Mouse (Mus musculus) bone marrow, adult 2 months (tissue): ENCODE data around the gene Olfr1410. TPM values are rescaled to one million over a fixed set of nuclear protein-coding genes. Genes with fewer than 3 reads are reported as not detected.
A peak's percentile ranks its signal among the peaks of the same experiment; 100 is the strongest.

Experiments
- H3K27ac ChIP-seq: fragments of 200-500 bp; 2 replicates; pipeline ENCODE4 v1.5.1; 2012; ENCODE audit warnings: low read depth, mild to moderate bottlenecking, control low read depth, inconsistent platforms, low read length; ENCODE audit not compliant: control insufficient read depth, poor library complexity, insufficient read depth
- H3K4me1 ChIP-seq: fragments of 200-500 bp; 2 replicates; pipeline ENCODE4 v1.6.1; 2011; ENCODE audit warnings: low read length; ENCODE audit not compliant: control insufficient read depth, insufficient read depth
- H3K4me3 ChIP-seq: fragments of 200-500 bp; replicated peaks from 2 replicates; pipeline ENCODE3; 2011; ENCODE audit warnings: mild to moderate bottlenecking, low read depth, low read length, control low read depth; ENCODE audit not compliant: control insufficient read depth
- CTCF ChIP-seq: fragments of 200-500 bp; IDR thresholded peaks from 2 replicates; pipeline ENCODE4 v1.5.1; 2011; ENCODE audit warnings: low read length, control low read depth; ENCODE audit not compliant: control insufficient read depth, insufficient read depth
- POLR2A ChIP-seq: fragments of 200-500 bp; IDR thresholded peaks from 2 replicates; pipeline ENCODE4 v1.6.1; 2011; ENCODE audit warnings: low read depth, mild to moderate bottlenecking, control low read depth, low read length, borderline replicate concordance; ENCODE audit not compliant: control insufficient read depth
- WGBS: fragments of 180-500 bp; shearing (Covaris S2); methylation state at CpG from one replicate; pipeline ENCODE4 v1.1.7; 2018; 5-methylcytosine and 5-hydroxymethylcytosine counted together
- polyA plus RNA-seq: library from polyadenylated mRNA; stranded (reverse); fragments of >200 nt; gene quantifications from 2 replicates; pipeline ENCODE4 v1.2.4, GENCODE M21; 2011; ENCODE audit warnings: low replicate concordance; ENCODE audit not compliant: missing spikeins, insufficient read depth, insufficient read length

Gene Olfr1410
- polyA plus RNA-seq, result not detected in 2 replicates

- WGBS, result 76% methylated on average over 1 of the region's 1 CpGs
- TF ChIP-seq CTCF, result no peak
- TF ChIP-seq POLR2A, result no peak
- Histone ChIP-seq H3K27ac (no peak within 1 kb of the TSS), H3K4me1 (no peaks in the 10 kb centered on the region), H3K4me3 (no peak within 1 kb of the TSS)
Observed at GRCm38 (mm10) chr1:92605482-92605881, at the start of gene Olfr1410. Gene Olfr1410, plus strand, starts transcription at chr1:92605782.

GRCm38 (mm10) chr1:92571022-92571421 lies 34.6 kb upstream of the Olfr1410 start, which contains the start of gene Olfr1413:
Gene Olfr1413, plus strand, starts transcription at chr1:92571322.
- WGBS, result 70% methylated on average over 3 of the region's 3 CpGs
- TF ChIP-seq CTCF, result no peak

GRCm38 (mm10) chr1:92585479-92585878 lies 20.1 kb upstream of the Olfr1410 start, which contains the start of gene Olfr1412:
Gene Olfr1412, plus strand, starts transcription at chr1:92585779.
- Histone ChIP-seq H3K4me1 (no peaks in the 10 kb centered on the region), H3K4me3 (no peak within 1 kb of the TSS), H3K27ac (no peak within 1 kb of the TSS)
- no peak for TF ChIP-seq POLR2A
- WGBS, result 79% methylated on average over 2 of the region's 2 CpGs

More at GRCm38 (mm10) chr1:92571022-92571421, 34.6 kb upstream of the Olfr1410 start, which contains the start of gene Olfr1413:
- no peak within 1 kb of the TSS for H3K4me3 ChIP-seq
- H3K27ac ChIP-seq, result no peak within 1 kb of the TSS
- H3K4me1 ChIP-seq, result no peaks in the 10 kb centered on the region

GRCm38 (mm10) chr1:92594111-92594510 lies 11.5 kb upstream of the Olfr1410 start, which contains the start of gene Olfr1411:
Gene Olfr1411, plus strand, starts transcription at chr1:92594411.
- H3K4me1 ChIP-seq, result no peaks in the 10 kb centered on the region
- H3K4me3 ChIP-seq, result no peak within 1 kb of the TSS
- TF ChIP-seq POLR2A (no peak), CTCF (no peak)
- H3K27ac ChIP-seq, result no peak within 1 kb of the TSS

GRCm38 (mm10) chr1:92596019-92596418 lies 9.6 kb upstream of the Olfr1410 start:
- 78% methylated on average over 3 of the region's 3 CpGs for WGBS
- H3K4me1 ChIP-seq, result no peaks in the 10 kb centered on the region
- H3K4me3 ChIP-seq, result no peak overlapping the region
- TF ChIP-seq CTCF (no peak), POLR2A (no peak)
- no peak overlapping the region for H3K27ac ChIP-seq

GRCm38 (mm10) chr1:92607711-92608110 lies 2.1 kb downstream of the Olfr1410 start:
- Histone ChIP-seq H3K4me3 (no peak overlapping the region), H3K27ac (no peak overlapping the region), H3K4me1 (no peaks in the 10 kb centered on the region)
- 67% methylated on average over 4 of the region's 4 CpGs for WGBS
- TF ChIP-seq POLR2A (no peak), CTCF (no peak)

GRCm38 (mm10) chr1:92611008-92611407 lies 5.4 kb downstream of the Olfr1410 start:
- WGBS, result 4% methylated on average over 5 of the region's 5 CpGs
- TF ChIP-seq CTCF (peak; percentile 82), POLR2A (no peak)
- Histone ChIP-seq H3K4me1 (no peaks in the 10 kb centered on the region), H3K27ac (no peak overlapping the region), H3K4me3 (no peak overlapping the region)

- Histone ChIP-seq H3K27ac (no peak overlapping the region), H3K4me3 (no peak overlapping the region), H3K4me1 (no peaks in the 10 kb centered on the region)
- TF ChIP-seq POLR2A (no peak), CTCF (no peak)
- WGBS, result 46% methylated on average over 4 of the region's 4 CpGs
Observed at GRCm38 (mm10) chr1:92613175-92613574, 7.6 kb downstream of the Olfr1410 start.

GRCm38 (mm10) chr1:92614516-92614915 lies 8.9 kb downstream of the Olfr1410 start:
- 0% methylated on average over 1 of the region's 1 CpGs for WGBS
- no peaks in the 10 kb centered on the region for H3K4me1 ChIP-seq
- no peak for TF ChIP-seq CTCF
- TF ChIP-seq POLR2A, result no peak
- no peak overlapping the region for H3K4me3 ChIP-seq
- no peak overlapping the region for H3K27ac ChIP-seq
